Mouse (Mus musculus) cerebellum, postnatal 10 days (tissue): Measurements from ENCODE around the gene St6gal1.

Experiments used
- DNase-seq, 2 experiments: peaks; one replicate each; pipeline ENCODE4 v3.0.0; 2021; ENCODE audit warnings: mixed read lengths in 2 of 2

The St6gal1 gene

DNA sequence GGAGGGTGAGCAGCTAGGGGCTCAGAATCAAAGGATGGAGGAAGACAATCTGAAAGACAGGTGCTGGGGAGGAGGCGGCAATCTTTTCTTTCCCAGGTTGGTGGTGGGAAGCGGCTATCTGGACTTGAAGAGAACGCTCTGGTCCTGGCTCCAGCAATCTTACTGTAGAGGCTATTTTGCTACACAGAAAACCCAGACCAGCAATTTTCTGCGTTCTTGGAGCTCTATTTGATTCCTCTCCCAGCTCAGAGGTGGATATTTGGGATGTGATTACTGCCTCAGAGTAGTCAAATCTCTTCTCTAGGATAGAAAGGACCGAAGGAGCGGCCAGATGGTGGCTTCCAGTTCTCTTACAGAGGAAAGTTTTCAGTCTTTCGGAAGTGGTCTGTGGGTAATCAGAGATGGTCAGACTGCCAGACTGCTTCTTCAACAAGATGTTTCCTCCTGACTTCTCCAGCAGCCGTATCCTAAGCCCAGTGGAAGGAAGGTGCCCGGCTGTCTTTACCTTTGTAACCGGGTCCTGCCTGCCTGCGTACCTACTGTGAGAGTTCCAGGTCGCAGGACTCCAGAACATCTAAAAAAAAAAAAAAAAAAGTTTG is 570 bp upstream of the St6gal1 start:
- peak in 1 of 2 experiments; percentile 57 for DNase-seq

DNA sequence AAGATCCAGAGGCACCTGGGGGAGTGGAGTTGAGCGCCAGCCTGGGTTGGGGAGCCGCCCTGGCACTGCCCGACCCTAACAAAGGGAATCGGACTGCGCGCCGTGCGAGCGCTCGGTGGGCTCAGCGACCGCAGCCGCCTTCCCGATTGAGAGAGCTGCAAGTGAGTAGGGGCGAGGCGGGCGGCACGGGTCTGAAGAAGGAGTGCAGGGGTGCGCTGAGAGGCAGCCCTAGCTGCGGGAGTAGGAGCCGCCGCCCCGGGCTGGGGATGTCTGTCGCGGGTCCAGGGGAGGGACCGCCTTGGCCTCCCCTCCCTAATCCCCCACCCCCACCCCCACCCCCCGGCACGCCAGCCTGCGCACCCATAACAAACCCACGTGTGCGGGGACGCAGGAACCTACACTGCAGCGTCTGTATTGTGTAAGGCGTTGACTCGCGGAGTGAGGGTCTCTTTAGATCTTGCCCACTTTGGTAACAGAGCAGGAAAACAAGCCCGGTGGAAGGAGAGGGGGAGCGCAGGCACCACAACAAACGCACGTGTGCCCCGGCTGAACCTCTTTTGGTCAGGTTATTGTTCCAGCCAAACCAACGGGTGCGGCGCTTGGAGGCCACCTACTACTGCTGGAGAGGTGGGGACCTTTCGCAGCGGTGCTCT is 655 bp downstream of the St6gal1 start:
- peak; percentile 60 to 71 for DNase-seq

DNA sequence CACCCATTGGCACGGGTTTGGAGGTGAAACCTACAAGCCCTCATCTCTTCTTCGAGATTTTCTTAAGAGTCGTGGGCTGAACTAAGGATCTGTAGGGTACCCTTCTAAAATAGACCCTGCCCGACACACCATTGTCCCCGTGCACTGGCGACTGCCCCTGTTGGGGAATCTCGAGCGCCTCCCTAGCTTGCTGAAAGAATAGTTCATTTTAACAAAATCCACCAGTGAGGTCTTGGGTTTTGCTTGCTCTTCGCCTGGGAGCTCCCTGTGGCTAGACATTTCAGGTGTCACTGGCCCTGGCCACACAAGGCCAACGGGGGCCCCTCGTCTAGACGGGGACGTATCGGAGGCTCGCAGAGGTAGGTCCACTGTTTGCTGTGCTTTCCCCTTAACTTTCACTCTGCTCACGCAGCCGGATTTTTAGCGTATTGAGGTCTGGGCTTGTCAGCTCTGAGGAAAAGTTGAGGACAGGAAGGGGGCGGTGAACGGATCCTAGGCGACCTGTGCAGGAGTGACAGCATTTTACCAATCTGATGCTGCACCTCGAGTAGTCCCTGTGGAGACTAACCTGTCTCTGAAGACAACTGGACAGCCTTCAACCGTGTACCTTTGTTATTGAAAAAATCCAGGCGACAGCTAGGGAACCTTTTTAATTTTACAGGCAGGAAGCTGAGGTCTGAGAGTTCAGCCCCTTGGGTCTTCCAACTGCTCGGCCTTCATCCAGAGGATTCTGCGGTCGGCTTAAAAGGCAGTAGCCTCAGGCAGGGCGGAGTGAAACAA is 1.5 kb downstream of the St6gal1 start:
- DNase-seq = peak; percentile 70 to 71

DNA sequence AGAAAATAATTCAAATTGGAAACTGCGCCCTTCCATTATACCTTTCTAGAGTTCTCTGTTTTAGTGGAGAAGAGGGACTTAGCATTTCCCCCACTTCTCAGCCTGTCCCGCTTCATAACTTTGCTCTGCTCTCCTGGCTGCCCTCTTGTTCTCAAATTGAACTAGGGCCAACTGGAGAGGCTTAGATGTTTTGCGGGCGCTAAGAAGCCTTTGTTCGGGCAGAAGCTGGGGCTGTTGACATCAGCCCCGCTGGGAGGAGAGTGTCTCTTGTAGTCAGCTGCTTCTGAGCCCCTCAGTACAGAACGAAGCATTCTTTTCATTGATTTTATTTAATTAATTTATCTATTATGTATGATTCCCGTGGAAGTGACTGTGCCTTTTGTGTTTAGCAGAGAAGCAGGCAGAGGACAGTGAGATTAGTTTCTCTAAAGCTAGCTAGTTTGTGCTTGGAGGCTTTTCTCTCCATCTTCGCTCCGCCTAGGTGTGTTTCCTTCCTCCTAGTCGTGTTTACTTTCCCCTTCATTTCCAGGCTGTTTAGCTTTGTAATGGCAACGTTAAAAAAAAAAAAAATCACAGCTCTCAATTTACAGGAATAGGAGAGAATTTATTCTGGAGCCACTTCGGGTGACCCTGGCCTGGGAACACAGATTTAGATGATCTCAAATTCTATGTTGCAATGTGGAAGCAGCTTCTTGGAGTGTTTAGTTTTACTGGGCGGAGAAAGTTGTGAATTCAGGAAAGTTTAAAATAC is 2.2 kb downstream of the St6gal1 start:
- DNase-seq = peak; percentile 53 to 56

DNA sequence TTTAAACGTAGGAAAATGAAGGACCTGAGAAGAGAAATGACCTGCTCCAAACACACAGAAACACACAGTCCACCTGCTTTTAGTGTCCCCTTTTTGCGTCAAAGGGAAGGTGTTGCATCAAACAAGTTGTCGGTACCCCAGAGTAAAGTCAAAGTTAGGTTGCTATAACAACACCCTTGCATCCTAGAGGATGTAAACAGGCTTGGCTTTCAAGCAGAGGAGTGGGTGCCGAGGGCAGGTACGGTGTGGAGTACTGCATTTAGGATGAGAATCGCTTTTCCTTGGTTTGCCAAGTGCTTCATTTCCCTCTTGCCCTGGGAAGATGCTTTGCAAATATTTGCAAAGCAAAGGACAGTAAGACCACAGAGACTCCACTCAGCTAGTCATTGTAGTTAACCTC is 3.3 kb downstream of the St6gal1 start:
- no peak for DNase-seq

DNA sequence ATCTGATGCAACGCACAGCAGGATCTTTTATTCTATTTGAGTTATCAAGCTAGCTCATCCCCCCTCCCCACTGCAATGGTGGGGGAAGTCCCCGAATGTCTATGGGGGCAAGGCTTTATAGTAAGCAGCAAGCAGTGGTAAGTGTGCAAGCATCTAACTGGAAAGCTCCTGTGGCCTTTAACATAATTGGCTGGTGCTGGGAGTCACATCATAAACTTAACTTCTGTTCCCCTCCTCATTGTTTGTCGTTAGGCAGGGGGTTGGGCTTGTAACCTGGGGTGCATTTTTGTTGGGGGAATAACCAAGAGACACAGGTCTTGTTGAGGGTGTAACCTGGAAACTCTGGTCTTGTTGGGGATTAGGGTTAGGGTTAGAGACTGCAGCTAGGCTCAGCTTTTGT is 3.9 kb downstream of the St6gal1 start:
- no peak for DNase-seq

DNA sequence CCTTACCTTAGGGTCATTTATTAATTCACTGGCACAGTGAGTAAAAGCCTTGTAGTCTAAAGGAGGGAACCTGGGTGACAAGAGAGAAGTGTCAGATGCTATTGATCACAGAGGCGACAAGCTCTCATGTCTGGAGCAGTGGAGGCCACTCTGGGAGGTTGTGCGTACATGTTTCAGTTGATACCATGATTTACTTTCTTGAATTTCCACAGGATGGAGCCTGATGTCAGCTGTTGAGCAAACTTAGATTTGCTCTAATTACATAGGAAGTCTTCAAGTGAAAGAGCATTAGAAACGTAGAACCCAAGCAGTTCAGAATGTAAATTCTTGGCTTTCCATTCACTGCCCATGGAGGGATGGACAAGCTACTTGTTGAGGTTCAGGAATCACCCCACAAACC is 5.4 kb downstream of the St6gal1 start:
- no peak for DNase-seq

DNA sequence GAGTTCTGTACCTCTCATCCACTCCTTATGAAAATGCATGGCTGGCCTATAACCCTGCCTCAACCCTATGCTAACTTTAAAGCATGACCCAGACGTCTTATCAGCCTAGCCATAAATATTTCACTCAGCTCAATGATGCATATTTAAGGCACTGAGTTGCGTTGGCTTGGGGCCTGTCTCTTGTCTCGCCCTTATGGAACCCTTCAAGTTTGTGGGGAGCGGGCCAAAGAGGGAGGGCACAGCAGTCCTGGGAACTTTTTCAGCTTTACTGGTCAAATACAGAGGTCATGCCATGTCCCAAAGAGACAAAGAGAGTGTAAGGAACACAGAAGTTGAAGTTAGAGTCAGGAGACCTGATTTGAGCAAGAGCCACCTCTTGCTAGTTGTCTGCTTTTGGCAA is 6.6 kb downstream of the St6gal1 start:
- DNase-seq = no peak

DNA sequence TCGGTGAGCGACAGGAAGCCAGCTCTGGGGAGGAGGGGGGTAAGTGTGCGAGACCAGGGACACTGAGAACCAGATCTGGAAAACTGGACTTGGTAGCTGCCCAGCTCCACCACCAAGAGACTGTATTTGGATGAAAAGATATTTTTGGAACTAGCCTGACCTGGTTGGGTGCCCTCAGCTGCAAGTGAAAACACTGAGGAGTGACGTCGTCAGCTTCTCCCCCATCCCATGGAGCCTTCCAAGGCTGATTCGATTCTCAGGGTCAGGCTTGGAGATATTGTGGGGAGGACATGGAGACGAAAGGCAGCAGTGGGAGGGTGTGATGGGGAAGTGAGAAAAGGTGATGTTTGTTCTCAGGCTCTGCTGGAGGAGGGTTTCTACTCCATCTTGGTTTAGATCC is 8.2 kb downstream of the St6gal1 start:
- DNase-seq = no peak

DNA sequence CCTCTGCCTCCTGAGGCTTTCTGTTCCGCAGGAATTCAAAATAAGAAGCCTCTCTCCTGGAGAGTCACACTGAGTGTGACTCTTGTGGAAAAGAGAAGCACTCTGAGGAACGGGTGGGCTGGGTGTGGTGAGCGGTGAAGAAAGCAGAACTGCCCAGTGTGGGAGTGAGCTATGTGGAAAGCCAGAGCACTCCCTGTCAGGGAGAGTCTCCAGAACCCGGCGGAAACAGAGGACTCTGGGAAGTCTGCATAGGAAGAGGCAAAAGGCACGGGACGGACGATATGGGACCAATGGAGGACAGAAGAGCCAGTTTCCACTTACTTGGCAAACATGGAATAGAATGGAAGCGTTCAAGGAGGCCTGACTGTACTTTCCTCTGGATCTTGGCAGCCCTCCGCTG is 9.0 kb downstream of the St6gal1 start:
- no peak for DNase-seq

DNA sequence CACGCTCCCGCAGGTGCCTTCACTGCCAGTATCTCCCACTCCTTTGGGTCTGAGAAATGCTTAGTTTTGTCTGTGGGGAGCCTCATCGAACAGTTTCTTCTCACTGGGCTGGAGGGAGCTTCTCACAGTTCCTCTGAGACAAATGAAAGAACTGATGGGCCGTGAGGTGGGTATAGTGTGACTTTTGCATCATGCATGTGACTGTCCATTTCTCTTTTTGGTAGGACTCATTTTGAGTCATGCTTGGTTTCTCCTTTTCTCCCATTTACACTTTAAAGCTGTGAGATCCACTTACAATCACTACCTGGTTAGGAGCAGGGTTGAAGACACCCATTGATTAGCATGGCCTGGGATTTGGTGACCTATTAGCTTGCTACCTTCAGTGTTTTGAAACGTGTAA is 10.0 kb downstream of the St6gal1 start:
- no peak for DNase-seq

DNA sequence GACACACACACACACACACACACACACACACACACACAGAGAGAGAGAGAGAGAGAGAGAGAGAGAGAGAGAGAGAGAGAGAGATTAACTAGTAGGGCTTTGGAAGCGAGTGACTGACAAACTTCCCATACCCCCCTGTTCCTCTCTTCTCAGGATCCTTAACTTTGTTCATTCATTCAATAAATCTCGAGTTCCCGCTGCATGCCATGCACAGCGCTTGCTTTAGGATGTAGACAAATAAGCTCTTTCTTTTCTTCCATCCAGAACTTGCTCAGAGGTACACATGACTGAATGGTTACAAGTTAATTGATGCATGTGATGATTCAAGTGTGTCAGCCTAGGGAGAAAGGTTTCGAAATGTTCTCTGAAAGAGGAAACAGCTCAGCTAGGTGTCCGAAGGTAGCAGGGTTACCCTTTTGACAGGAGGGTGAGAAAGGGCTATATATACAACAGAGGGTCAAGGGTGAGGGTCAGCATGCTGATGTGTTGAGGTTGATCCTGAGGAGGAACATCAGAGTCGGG is 10.7 kb downstream of the St6gal1 start:
- DNase-seq = no peak

DNA sequence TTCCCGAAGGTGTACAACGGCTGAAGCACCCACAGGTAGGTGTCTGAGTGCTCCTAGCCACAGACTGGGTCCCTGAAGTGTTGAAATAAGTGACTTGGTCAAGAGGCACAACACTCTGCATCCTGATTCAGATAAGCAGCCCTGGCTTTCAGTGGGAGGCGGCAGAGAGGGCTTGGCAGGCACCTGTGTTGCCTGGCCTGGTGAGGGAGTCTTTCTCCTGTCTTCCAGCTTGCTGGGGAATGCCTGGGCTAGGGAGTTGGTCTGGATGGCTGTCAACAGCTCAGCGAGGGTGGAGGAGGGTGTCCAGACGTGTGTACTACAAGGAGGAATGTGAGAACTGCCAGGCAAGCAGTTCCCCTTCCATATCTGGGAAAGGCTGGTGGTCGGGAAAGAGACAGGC is 15.0 kb downstream of the St6gal1 start:
- peak in 1 of 2 experiments; percentile 34 for DNase-seq

DNA sequence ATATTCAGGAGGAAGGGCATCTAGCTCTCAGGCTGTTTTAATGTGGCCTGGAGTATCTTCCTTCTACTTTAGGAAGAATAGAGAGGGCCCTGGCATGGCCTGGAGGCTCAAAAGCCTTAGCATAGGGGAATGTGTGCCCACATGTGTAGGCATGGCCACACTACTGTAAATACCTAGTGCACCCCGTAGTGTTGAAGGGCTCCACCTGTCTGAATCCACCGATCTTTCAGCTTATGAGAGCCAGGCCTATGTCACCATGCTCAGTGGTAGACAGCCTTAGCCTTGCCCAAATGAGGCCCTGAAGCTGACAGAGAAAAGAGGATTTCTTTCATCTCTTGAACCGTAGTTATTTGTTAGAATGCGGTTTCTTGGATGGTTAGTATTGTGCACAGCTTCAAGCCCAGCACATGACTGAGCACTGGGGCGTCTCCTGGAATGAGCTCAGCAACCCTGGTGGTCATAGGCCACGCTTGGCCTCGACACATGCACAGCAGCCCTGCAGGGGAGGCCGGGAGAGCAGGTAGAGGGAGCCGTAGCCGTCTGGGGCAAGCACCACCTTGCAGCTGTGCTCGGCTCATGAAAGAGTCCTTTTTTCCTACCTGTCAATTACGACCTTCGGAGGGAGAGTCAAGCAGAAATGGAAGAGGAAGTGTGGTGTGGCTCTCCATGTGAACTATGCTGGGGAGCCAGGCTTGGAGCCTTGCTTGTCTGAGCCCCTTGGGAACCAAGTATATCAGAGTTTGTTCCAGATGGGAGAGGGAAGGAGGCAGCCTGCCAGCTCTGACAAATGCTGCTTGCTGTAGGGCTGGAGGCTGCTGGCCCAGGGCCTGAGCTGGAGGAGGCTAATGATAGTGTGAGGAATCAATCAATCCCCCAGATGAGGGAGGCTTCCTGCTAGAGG is 15.8 kb downstream of the St6gal1 start:
- peak; percentile 80 to 90 for DNase-seq

DNA sequence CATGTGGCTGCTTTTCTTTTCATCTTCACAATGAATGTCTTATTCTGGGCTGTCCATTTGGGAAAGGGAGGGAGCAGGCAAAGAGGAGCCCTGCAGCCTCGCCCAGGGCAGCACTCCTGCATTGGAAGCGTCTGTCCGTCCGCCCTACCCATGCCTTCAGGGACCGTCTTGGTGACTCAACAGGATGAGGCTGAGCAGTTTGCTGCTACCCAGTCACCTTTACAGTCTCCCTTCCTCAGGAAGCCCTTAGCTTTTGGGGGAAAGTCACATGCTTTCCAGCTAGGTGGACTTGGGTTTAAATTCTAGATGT is 16.4 kb downstream of the St6gal1 start:
- no peak for DNase-seq

DNA sequence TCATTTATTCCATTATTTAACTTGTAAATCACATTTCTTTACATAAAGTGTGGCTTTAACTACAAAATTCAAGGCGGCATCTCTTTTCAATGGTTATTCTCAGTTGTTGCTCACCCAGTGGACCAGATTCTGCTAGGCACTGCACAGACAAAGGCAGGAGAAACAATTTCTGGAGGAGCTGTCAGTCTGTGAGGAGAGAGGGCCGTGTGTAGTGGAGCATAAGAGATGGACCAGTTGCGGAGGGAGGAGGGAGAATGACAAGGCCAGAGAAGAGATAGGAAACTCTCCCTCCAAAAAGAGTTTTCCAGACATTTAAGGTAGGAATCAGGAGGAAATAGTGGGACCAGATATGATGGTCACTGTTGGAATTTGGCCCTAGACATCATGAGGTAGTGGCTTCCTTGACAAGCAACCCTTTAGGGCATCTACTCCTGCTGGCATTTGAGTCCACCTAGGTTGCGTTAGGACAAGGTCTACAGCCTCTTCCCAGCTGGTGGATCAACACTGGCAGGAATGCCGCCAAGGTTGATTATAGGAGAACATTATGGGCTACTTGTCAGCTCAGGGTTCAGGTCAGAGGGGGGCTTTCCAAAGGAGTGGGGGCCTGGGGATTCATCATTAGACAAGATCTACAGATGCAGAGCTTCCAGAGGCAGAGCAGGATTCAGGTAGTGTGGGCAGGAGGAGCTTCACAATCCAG is 19.3 kb downstream of the St6gal1 start:
- DNase-seq = no peak

DNA sequence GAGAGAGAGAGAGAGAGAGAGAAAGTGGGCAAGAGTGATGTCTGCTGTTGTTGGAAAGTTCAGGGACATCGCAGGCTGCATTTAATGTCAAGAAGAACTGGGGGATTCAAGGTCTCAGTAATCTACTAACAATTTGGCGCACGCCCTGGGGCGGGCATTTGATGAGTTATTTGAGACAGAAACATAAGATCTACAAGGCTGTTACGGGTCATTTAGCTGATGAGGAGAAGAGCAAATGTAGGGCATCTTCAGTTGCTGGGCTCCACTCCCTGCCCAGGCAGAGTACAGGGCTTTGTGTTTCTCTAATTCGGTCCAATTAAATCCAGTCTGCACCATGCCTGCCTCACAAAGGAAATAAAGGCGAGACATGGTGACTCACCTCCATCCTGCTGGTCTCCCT is 19.9 kb downstream of the St6gal1 start:
- DNase-seq = no peak

DNA sequence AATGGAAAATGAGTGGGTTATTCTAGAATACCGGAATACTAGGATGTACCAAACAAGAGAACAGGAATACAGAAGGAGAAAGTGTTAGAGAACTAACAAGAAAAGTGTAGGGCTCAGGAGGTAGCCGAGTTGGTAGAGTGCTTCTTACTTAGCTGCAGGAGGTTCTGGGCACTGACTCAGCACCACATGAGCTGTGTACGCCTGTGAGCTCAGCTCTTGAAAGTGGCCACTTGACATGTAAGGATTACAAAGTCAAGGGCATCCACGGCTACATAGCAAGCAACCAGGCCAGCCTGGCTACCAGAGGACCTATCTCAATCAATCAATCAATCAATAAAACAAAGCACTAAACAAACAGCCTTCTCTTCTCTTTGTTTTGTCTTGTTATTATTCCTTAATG is 24.7 kb downstream of the St6gal1 start:
- DNase-seq = no peak

DNA sequence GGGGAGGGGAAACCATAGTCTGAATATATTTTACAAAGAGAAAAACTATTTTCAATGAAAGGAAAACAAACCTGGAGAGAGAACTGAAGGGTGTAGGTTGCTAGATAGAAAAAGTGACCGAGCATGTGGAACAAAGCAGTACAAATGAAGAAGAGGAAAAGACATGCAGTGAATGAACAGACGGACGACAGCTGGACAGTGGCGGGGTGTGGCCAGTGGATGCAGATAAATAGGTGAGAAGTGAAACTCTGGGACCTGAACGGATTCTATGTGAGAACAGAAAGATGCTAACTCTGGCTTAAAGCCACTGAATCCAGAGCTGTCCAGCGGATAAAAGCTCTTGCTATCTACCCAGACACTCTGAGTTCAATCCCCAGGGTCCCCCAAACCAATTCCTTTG is 25.2 kb downstream of the St6gal1 start:
- no peak for DNase-seq

DNA sequence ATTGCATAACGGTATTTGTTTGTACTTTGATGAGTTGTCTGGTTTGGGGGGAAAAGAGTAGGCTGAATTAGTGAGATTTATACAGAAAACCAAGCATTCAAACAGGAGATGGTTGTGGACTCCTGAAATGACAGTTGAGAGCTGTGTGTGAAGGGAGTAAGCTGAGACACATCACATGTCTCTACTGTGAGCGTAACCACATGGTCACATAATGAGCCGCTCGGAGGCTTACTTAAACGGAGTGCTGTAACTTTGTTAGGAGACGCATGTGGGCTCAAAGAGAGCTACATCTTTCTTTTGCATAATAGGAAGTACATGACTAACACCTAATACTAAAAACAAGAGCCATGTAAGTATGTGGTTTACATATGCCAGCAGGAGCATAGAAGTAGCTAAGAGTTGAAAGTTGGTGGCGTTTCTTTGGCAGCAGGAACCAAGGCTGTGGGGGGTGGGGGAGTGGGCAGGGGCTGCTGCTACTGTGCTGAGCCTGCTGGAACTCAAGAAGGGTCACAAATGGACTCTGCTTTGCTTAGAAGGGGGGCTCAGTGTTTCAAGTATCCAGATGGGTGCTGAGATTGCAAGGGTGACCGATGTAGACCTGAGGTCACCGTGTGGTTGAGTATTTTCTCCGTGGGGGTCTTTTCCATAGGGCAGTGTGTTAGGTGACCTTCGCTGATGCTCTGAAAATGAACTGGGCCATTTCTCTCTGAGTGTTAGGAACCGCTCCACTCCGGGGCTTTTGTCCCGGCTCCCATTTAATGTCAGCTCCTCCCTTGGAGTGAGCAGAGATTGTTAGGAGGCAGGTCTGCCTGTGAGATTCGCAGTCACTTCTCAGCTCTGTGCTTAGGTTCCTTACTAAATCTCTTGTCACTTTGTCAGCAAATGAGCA is 26.3 kb downstream of the St6gal1 start:
- no peak for DNase-seq

DNA sequence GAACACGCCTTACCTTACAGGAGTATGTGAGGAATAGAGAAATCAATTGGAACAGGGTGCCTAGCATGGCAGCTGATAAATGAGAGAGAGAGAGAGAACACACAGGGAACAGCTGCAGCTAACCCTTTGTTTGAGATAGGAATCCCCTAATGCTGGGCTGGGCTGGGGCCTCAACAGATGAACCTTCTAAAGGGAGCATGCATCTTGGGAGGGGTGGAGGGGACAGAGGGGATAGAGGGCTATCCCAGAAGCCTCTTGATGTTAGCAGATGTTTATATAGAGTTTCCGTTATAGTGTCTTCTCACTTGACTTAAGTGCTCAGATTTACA is 26.9 kb downstream of the St6gal1 start:
- DNase-seq = no peak
